Mouse (Mus musculus) small intestine, adult 2 months (tissue): ENCODE data around the gene Grk2. TPM values are rescaled to one million over a fixed set of nuclear protein-coding genes. Genes with fewer than 3 reads are reported as not detected.

ENCODE experiments used
- H3K27ac ChIP-seq: fragments of 200-500 bp; 2 replicates; pipeline ENCODE4 v1.5.1; 2012; ENCODE audit warnings: low read depth, low read length, control low read depth, inconsistent platforms; ENCODE audit not compliant: insufficient read depth
- H3K27me3 ChIP-seq: fragments of 200-500 bp; 2 replicates; pipeline ENCODE4 v1.6.1; 2012; ENCODE audit warnings: mild to moderate bottlenecking, moderate library complexity, low read length, inconsistent platforms; ENCODE audit not compliant: control insufficient read depth, insufficient read depth
- H3K36me3 ChIP-seq: fragments of 200-500 bp; 2 replicates; pipeline ENCODE4 v1.6.1; 2012; ENCODE audit warnings: mild to moderate bottlenecking, low read length, control low read depth, inconsistent platforms; ENCODE audit not compliant: control insufficient read depth, insufficient read depth
- H3K4me1 ChIP-seq: fragments of 200-500 bp; 2 replicates; pipeline ENCODE4 v1.6.1; 2012; ENCODE audit warnings: low read length, inconsistent platforms, mixed read lengths; ENCODE audit not compliant: control insufficient read depth, insufficient read depth, insufficient read length
- H3K4me3 ChIP-seq: fragments of 200-500 bp; 2 replicates; pipeline ENCODE4 v1.5.1; 2012; ENCODE audit warnings: low read depth, mild to moderate bottlenecking, control low read depth, inconsistent platforms, low read length, moderate library complexity
- CTCF ChIP-seq: fragments of 200-500 bp; IDR thresholded peaks from 2 replicates; pipeline ENCODE4 v1.5.1; 2012; ENCODE audit warnings: low read depth, mild to moderate bottlenecking, control low read depth, inconsistent platforms, low read length, moderate library complexity, mixed read lengths; ENCODE audit not compliant: insufficient replicate concordance, insufficient read length; ENCODE audit errors: extremely low read depth
- POLR2A ChIP-seq: fragments of 200-500 bp; IDR thresholded peaks from 2 replicates; pipeline ENCODE4 v1.6.1; 2012; ENCODE audit warnings: low read depth, mild to moderate bottlenecking, control low read depth, inconsistent platforms, low read length, moderate library complexity
- WGBS: fragments of 180-500 bp; shearing (Covaris S2); methylation state at CpG from one replicate; pipeline ENCODE4 v1.1.7; 2018; 5-methylcytosine and 5-hydroxymethylcytosine counted together
- polyA plus RNA-seq: library from polyadenylated mRNA; depleted of rRNA; stranded (reverse); fragments of >200 nt; gene quantifications from 2 replicates; pipeline ENCODE4 v1.2.3, GENCODE M21; 2012

Gene Grk2
- polyA plus RNA-seq, 1 experiment = 128 TPM

GRCm38 (mm10) chr19:4270187-4270586, 35.8 kb downstream of the Grk2 start:
- Histone ChIP-seq H3K36me3 (peaks cover 13% of the 10 kb centered on the region; the same call in 1 of the 2 replicates), H3K27me3 (no peaks in the 10 kb centered on the region), H3K27ac (no peak overlapping the region), H3K4me3 (no peak overlapping the region), H3K4me1 (peaks cover 14% of the 10 kb centered on the region)
- TF ChIP-seq CTCF (no peak), POLR2A (no peak)
- 87% methylated on average over 6 of the region's 6 CpGs for WGBS

- Histone ChIP-seq H3K27ac (peak within 1 kb of the TSS; percentile 64), H3K4me3 (peak within 1 kb of the TSS; percentile 72), H3K4me1 (peaks cover 14% of the 10 kb centered on the region), H3K27me3 (no peaks in the 10 kb centered on the region), H3K36me3 (peaks cover 27% of the 10 kb centered on the region)
- peak; percentile 43; the same call in 1 of the 2 replicates for TF ChIP-seq POLR2A
- no peak for TF ChIP-seq CTCF
- WGBS = 4% methylated on average over 46 of the region's 46 CpGs
Measured at GRCm38 (mm10) chr19:4268566-4269361, 37.3 kb downstream of the Grk2 start, which contains the start of gene Ssh3. Ssh3 (minus strand) TSS chr19:4269180.

- H3K27me3 ChIP-seq = no peaks in the 10 kb centered on the region
- peaks cover 18% of the 10 kb centered on the region for H3K4me1 ChIP-seq
- H3K36me3 ChIP-seq = peaks cover 41% of the 10 kb centered on the region
- H3K27ac ChIP-seq = no peak overlapping the region
- TF ChIP-seq POLR2A (no peak), CTCF (no peak)
- H3K4me3 ChIP-seq = no peak overlapping the region
- WGBS = 82% methylated on average over 4 of the region's 4 CpGs
Measured at GRCm38 (mm10) chr19:4265956-4266355, 40.1 kb downstream of the Grk2 start.

GRCm38 (mm10) chr19:4264171-4264780, 41.7 kb downstream of the Grk2 start:
- no peak overlapping the region for H3K27ac ChIP-seq
- H3K36me3 ChIP-seq = peaks cover 41% of the 10 kb centered on the region
- no peak overlapping the region for H3K4me3 ChIP-seq
- peaks cover 18% of the 10 kb centered on the region for H3K4me1 ChIP-seq
- 94% methylated on average over 6 of the region's 6 CpGs for WGBS
- no peaks in the 10 kb centered on the region for H3K27me3 ChIP-seq
- no peak for TF ChIP-seq POLR2A
- TF ChIP-seq CTCF = no peak

- no peak overlapping the region for H3K4me3 ChIP-seq
- no peak overlapping the region for H3K27ac ChIP-seq
- 76% methylated on average over 14 of the region's 14 CpGs for WGBS
- peaks cover 16% of the 10 kb centered on the region for H3K4me1 ChIP-seq
- H3K27me3 ChIP-seq = no peaks in the 10 kb centered on the region
- TF ChIP-seq CTCF (no peak), POLR2A (no peak)
- H3K36me3 ChIP-seq = peaks cover 41% of the 10 kb centered on the region
Measured at GRCm38 (mm10) chr19:4263702-4264101, 42.3 kb downstream of the Grk2 start.

GRCm38 (mm10) chr19:4262756-4263155, 43.3 kb downstream of the Grk2 start:
- Histone ChIP-seq H3K4me1 (peaks cover 13% of the 10 kb centered on the region), H3K4me3 (no peak overlapping the region), H3K27me3 (no peaks in the 10 kb centered on the region), H3K36me3 (peaks cover 41% of the 10 kb centered on the region), H3K27ac (no peak overlapping the region; the same call in 1 of the 2 replicates)
- TF ChIP-seq POLR2A (no peak), CTCF (no peak)
- 67% methylated on average over 6 of the region's 6 CpGs for WGBS

- no peak overlapping the region for H3K4me3 ChIP-seq
- H3K36me3 ChIP-seq = peaks cover 36% of the 10 kb centered on the region
- 41% methylated on average over 8 of the region's 8 CpGs for WGBS
- peaks cover 9% of the 10 kb centered on the region for H3K4me1 ChIP-seq
- TF ChIP-seq CTCF (0 out of 2 replicates have a peak, but pooled peaks have one; percentile 11), POLR2A (no peak)
- H3K27me3 ChIP-seq = no peaks in the 10 kb centered on the region
- no peak overlapping the region for H3K27ac ChIP-seq
Measured at GRCm38 (mm10) chr19:4261038-4261698, 44.9 kb downstream of the Grk2 start.
